Mouse (Mus musculus): ENCODE measurements at regions not wholly inside any gene's neighbourhood (a gene's known extent, or its start where the extent isn't known, plus 50 kb on each side); places are given as distances from the start of the nearest gene placed in this dataset.
A peak's percentile ranks its signal among the peaks of the same experiment; 100 is the strongest.

DNA sequence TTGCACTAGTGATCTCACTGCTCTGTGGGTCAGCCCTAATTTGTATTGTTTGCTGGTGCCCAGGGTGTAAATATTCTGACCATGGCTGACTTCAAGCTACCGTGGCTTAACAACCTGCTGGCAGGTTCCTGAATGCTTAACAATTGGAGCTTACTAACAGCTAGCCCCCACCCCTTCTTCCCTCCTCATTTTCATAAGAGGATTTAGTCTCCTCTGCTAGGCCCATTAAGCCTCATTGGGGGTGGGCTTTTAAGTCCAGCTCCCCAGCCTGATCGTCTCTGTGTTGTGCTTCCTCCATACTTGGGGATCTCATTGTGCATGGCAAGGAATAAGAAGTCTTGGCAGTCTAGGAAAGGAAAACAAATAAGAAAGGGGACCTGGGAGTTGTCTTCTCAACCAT lies 118.6 kb upstream of the Snx19 start:
- Histone ChIP-seq H3K27ac (no peak overlapping the region), H3K36me3 (replicated peaks; ENCODE audit: control insufficient read depth, insufficient read depth, low read depth) (no peaks in the 10 kb centered on the region), H3K4me3 (ENCODE audit: insufficient read depth in 1 of 2, low read depth in 2 of 2, low read length in 2 of 2) (no peak overlapping the region), H3K27me3 (ENCODE audit: control insufficient read depth, insufficient read depth, low read length) (no peaks in the 10 kb centered on the region), H3K9ac (replicated peaks) (no peak overlapping the region), H3K9me3 (ENCODE audit: control insufficient read depth, low read length) (no peaks in the 10 kb centered on the region), H3K4me1 (replicated peaks; ENCODE audit: control insufficient read depth in 2 of 2, insufficient read depth in 2 of 2, low read length in 1 of 2) (no peaks in the 10 kb centered on the region), H3K4me2 (ENCODE audit: low read depth) (no peak overlapping the region)
- DNase-seq (ENCODE audit: low read depth in 3 of 3, low spot score in 3 of 3) (no peak), ATAC-seq (ENCODE audit: insufficient read depth) (no peak)
- TF ChIP-seq CTCF (IDR thresholded peaks at IDR 0.05; ENCODE audit: low read depth) (no peak), EP300 (IDR thresholded peaks at IDR 0.05; ENCODE audit: low read depth) (no peak)
- WGBS (ENCODE audit: insufficient replicate concordance), result 18% methylated on average over 2 of the region's 2 CpGs

- 48% methylated on average over 1 of the region's 1 CpGs for WGBS (ENCODE audit: insufficient replicate concordance)
- H3K27ac ChIP-seq, result no peak overlapping the region
- no peaks in the 10 kb centered on the region for H3K9me3 ChIP-seq (ENCODE audit: control insufficient read depth, low read length)
- no peaks in the 10 kb centered on the region for H3K4me1 ChIP-seq (replicated peaks; ENCODE audit: control insufficient read depth in 2 of 2, insufficient read depth in 2 of 2, low read length in 1 of 2)
- no peak overlapping the region for H3K4me3 ChIP-seq (ENCODE audit: insufficient read depth in 1 of 2, low read depth in 2 of 2, low read length in 2 of 2)
- H3K27me3 ChIP-seq (ENCODE audit: control insufficient read depth, insufficient read depth, low read length), result no peaks in the 10 kb centered on the region
- TF ChIP-seq CTCF (IDR thresholded peaks at IDR 0.05; ENCODE audit: low read depth) (no peak), EP300 (IDR thresholded peaks at IDR 0.05; ENCODE audit: low read depth) (no peak)
- DNase-seq (ENCODE audit: low read depth in 3 of 3, low spot score in 3 of 3) (no peak), ATAC-seq (ENCODE audit: insufficient read depth) (no peak)
- no peaks in the 10 kb centered on the region for H3K36me3 ChIP-seq (replicated peaks; ENCODE audit: control insufficient read depth, insufficient read depth, low read depth)
- no peak overlapping the region for H3K9ac ChIP-seq (replicated peaks)
- no peak overlapping the region for H3K4me2 ChIP-seq (ENCODE audit: low read depth)
These were observed 113.5 kb upstream of the Snx19 start for GRCm38 (mm10) chr9:30313360-30313759.

DNA sequence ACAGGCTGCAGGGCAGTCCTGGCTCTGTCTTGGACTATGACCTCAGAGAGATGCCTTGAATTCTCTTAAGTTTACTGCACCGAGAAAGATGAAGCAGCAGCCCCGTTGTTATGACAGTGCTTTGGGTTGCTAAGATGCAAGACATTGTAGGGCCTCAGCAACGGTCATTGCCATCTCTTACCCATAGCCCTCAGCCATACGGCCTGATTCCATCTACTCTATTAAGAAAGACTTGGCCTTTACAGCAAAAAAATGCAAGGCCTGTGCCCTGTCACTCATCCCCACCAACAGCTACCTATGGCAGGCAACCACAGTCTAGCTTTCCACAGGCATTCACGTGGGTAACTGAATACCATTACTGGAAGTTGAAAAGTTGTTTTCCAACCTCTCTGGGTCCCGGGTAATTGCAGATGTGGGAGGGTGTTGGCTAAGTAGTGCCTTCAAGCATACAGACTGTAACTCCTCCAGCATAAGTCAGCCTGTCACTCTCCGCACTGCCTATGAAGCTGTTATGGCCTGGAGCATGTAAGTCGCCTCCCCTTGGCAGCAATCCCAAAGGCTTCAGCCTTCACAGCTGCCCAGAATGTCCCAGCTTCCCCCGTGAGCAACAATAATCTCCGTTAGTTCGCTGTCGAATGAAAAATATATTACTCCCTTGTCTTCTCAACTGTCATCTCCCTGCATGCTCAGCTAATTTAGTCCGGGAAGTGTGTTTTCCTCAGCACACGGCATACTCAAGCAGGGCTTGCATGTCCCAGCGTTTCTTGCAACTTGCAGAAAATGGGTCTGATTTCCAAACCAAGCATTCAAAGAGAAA lies 112.3 kb upstream of the Snx19 start:
- Histone ChIP-seq H3K27ac (no peak overlapping the region), H3K4me1 (replicated peaks; ENCODE audit: control insufficient read depth in 2 of 2, insufficient read depth in 2 of 2, low read length in 1 of 2) (no peaks in the 10 kb centered on the region), H3K27me3 (ENCODE audit: control insufficient read depth, insufficient read depth, low read length) (no peaks in the 10 kb centered on the region), H3K9ac (replicated peaks) (no peak overlapping the region), H3K9me3 (ENCODE audit: control insufficient read depth, low read length) (no peaks in the 10 kb centered on the region), H3K4me3 (ENCODE audit: insufficient read depth in 1 of 2, low read depth in 2 of 2, low read length in 2 of 2) (no peak overlapping the region), H3K4me2 (ENCODE audit: low read depth) (no peak overlapping the region), H3K36me3 (replicated peaks; ENCODE audit: control insufficient read depth, insufficient read depth, low read depth) (no peaks in the 10 kb centered on the region)
- WGBS (ENCODE audit: insufficient replicate concordance), result 64% methylated on average over 15 of the region's 15 CpGs
- TF ChIP-seq CTCF (IDR thresholded peaks at IDR 0.05; ENCODE audit: low read depth), result no peak
- TF ChIP-seq EP300 (IDR thresholded peaks at IDR 0.05; ENCODE audit: low read depth), result no peak
- ATAC-seq (ENCODE audit: insufficient read depth) (no peak), DNase-seq (ENCODE audit: low read depth in 3 of 3, low spot score in 3 of 3) (no peak)

DNA sequence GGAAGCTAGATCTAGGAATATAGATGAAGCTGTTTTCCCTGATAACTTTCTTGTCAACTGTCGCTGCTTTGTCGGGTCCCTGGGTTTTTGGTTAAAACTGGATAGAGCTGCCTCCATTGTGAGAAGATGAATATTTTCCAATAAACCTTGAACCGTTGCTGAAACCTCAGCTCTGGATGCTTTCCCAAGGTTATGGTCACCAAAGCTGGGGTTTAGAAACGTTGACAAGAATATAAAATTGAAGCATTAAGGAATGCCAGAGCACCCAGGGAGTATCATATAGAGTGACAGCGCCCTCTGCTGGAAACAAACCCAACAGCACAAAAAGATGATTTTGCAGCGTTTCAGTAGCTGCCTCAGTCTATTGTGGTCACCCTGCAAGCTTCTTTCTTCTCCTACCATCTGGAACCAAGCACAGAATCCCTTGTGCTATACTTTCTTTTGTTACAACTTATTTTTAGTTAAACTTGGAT lies 111.7 kb upstream of the Snx19 start:
- Histone ChIP-seq H3K36me3 (replicated peaks; ENCODE audit: control insufficient read depth, insufficient read depth, low read depth) (no peaks in the 10 kb centered on the region), H3K27ac (no peak overlapping the region), H3K4me2 (ENCODE audit: low read depth) (no peak overlapping the region), H3K27me3 (ENCODE audit: control insufficient read depth, insufficient read depth, low read length) (no peaks in the 10 kb centered on the region), H3K4me1 (replicated peaks; ENCODE audit: control insufficient read depth in 2 of 2, insufficient read depth in 2 of 2, low read length in 1 of 2) (no peaks in the 10 kb centered on the region), H3K4me3 (ENCODE audit: insufficient read depth in 1 of 2, low read depth in 2 of 2, low read length in 2 of 2) (no peak overlapping the region), H3K9ac (replicated peaks) (no peak overlapping the region), H3K9me3 (ENCODE audit: control insufficient read depth, low read length) (no peaks in the 10 kb centered on the region)
- DNase-seq (ENCODE audit: low read depth in 3 of 3, low spot score in 3 of 3) (no peak), ATAC-seq (ENCODE audit: insufficient read depth) (no peak)
- WGBS (ENCODE audit: insufficient replicate concordance), result 32% methylated on average over 6 of the region's 6 CpGs
- TF ChIP-seq EP300 (IDR thresholded peaks at IDR 0.05; ENCODE audit: low read depth) (no peak), CTCF (IDR thresholded peaks at IDR 0.05; ENCODE audit: low read depth) (peak; percentile 24; the same call in 1 of the 2 replicates)

DNA sequence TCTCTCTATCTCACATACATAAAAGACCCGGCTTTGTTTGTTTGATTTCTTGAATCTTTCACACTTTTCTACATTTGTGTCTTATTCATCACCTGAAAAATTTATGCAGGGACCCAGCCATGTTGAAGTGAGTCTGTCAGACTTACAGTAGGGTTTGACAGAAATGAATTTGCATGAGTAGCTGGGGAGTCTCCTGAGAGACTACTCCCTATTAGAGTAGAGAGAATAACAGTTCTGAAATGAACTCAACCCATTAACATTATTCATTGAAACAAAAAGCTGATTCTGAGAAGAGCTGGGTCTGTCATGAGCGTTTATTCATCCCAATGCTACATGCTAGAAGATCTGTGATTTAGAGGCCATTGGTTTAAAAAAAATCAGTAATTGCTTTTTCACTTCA lies 82.0 kb upstream of the Snx19 start:
- Histone ChIP-seq H3K27ac (no peak overlapping the region), H3K4me1 (replicated peaks; ENCODE audit: control insufficient read depth in 2 of 2, insufficient read depth in 2 of 2, low read length in 1 of 2) (no peaks in the 10 kb centered on the region), H3K4me3 (ENCODE audit: insufficient read depth in 1 of 2, low read depth in 2 of 2, low read length in 2 of 2) (no peak overlapping the region), H3K9ac (replicated peaks) (no peak overlapping the region), H3K27me3 (ENCODE audit: control insufficient read depth, insufficient read depth, low read length) (no peaks in the 10 kb centered on the region), H3K4me2 (ENCODE audit: low read depth) (no peak overlapping the region), H3K9me3 (ENCODE audit: control insufficient read depth, low read length) (no peaks in the 10 kb centered on the region), H3K36me3 (replicated peaks; ENCODE audit: control insufficient read depth, insufficient read depth, low read depth) (no peaks in the 10 kb centered on the region)
- WGBS (ENCODE audit: insufficient replicate concordance), result 52% methylated on average over 2 of the region's 2 CpGs
- ATAC-seq (ENCODE audit: insufficient read depth) (no peak), DNase-seq (ENCODE audit: low read depth in 3 of 3, low spot score in 3 of 3) (no peak)
- TF ChIP-seq EP300 (IDR thresholded peaks at IDR 0.05; ENCODE audit: low read depth) (no peak), CTCF (IDR thresholded peaks at IDR 0.05; ENCODE audit: low read depth) (no peak)

Data from liver, embryonic 14.5 days (tissue).